Mouse (Mus musculus): ENCODE data around the gene Atp2b1. TPM values are rescaled to one million over a fixed set of nuclear protein-coding genes. Genes with fewer than 3 reads are reported as not detected.

The Atp2b1 gene
- polyA plus RNA-seq, 1 experiment from 2014 or later = 330 TPM

- no peak overlapping the region for H3K9ac ChIP-seq (ENCODE audit: low read depth, low read length)
- H3K27me3 ChIP-seq (replicated peaks; ENCODE audit: control insufficient read depth, insufficient read depth, low read length) = no peaks in the 10 kb centered on the region
- H3K9me3 ChIP-seq (ENCODE audit: control insufficient read depth, low read length) = no peaks in the 10 kb centered on the region
- no peak overlapping the region for H3K27ac ChIP-seq (ENCODE audit: low read depth, low read length)
- no peak for ATAC-seq
- 93% methylated on average over 5 of the region's 5 CpGs for WGBS
- no peaks in the 10 kb centered on the region for H3K4me1 ChIP-seq (ENCODE audit: control insufficient read depth, insufficient read depth, low read depth, low read length)
- no peak overlapping the region for H3K4me2 ChIP-seq (ENCODE audit: low read length)
- H3K36me3 ChIP-seq (ENCODE audit: control insufficient read depth, insufficient read depth, low read length) = no peaks in the 10 kb centered on the region
- H3K4me3 ChIP-seq (ENCODE audit: low read length) = no peak overlapping the region
These were observed 31.6 kb upstream of the Atp2b1 start for GRCm38 (mm10) chr10:98882587-98882986.

- Histone ChIP-seq H3K27ac (ENCODE audit: low read depth, low read length) (no peak overlapping the region), H3K4me2 (ENCODE audit: low read length) (no peak overlapping the region), H3K36me3 (ENCODE audit: control insufficient read depth, insufficient read depth, low read length) (no peaks in the 10 kb centered on the region), H3K9ac (ENCODE audit: low read depth, low read length) (no peak overlapping the region), H3K4me1 (ENCODE audit: control insufficient read depth, insufficient read depth, low read depth, low read length) (no peaks in the 10 kb centered on the region), H3K27me3 (replicated peaks; ENCODE audit: control insufficient read depth, insufficient read depth, low read length) (no peaks in the 10 kb centered on the region), H3K4me3 (ENCODE audit: low read length) (no peak overlapping the region), H3K9me3 (ENCODE audit: control insufficient read depth, low read length) (peaks cover under 1% of the 10 kb centered on the region; the same call in 1 of the 2 replicates)
- ATAC-seq = no peak
- 88% methylated on average over 2 of the region's 2 CpGs for WGBS
These were observed 29.8 kb upstream of the Atp2b1 start for GRCm38 (mm10) chr10:98884445-98884844.

- Histone ChIP-seq H3K4me1 (ENCODE audit: control insufficient read depth, insufficient read depth, low read depth, low read length) (no peaks in the 10 kb centered on the region), H3K27ac (ENCODE audit: low read depth, low read length) (no peak overlapping the region), H3K4me3 (ENCODE audit: low read length) (no peak overlapping the region), H3K9me3 (ENCODE audit: control insufficient read depth, low read length) (peaks cover 6% of the 10 kb centered on the region), H3K36me3 (ENCODE audit: control insufficient read depth, insufficient read depth, low read length) (no peaks in the 10 kb centered on the region), H3K4me2 (ENCODE audit: low read length) (no peak overlapping the region), H3K9ac (ENCODE audit: low read depth, low read length) (no peak overlapping the region), H3K27me3 (replicated peaks; ENCODE audit: control insufficient read depth, insufficient read depth, low read length) (no peaks in the 10 kb centered on the region)
- no peak for ATAC-seq
- WGBS = 92% methylated on average over 3 of the region's 3 CpGs
These were observed 27.4 kb upstream of the Atp2b1 start for GRCm38 (mm10) chr10:98886770-98887271.

- peaks cover 6% of the 10 kb centered on the region for H3K9me3 ChIP-seq (ENCODE audit: control insufficient read depth, low read length)
- ATAC-seq = no peak
- no peak overlapping the region for H3K9ac ChIP-seq (ENCODE audit: low read depth, low read length)
- H3K36me3 ChIP-seq (ENCODE audit: control insufficient read depth, insufficient read depth, low read length) = no peaks in the 10 kb centered on the region
- H3K4me3 ChIP-seq (ENCODE audit: low read length) = no peak overlapping the region
- no peak overlapping the region for H3K4me2 ChIP-seq (ENCODE audit: low read length)
- H3K4me1 ChIP-seq (ENCODE audit: control insufficient read depth, insufficient read depth, low read depth, low read length) = no peaks in the 10 kb centered on the region
- 88% methylated on average over 4 of the region's 4 CpGs for WGBS
- no peaks in the 10 kb centered on the region for H3K27me3 ChIP-seq (replicated peaks; ENCODE audit: control insufficient read depth, insufficient read depth, low read length)
- no peak overlapping the region for H3K27ac ChIP-seq (ENCODE audit: low read depth, low read length)
These were observed 22.8 kb upstream of the Atp2b1 start for GRCm38 (mm10) chr10:98891361-98891760.

- 93% methylated on average over 8 of the region's 8 CpGs for WGBS
- Histone ChIP-seq H3K27me3 (replicated peaks; ENCODE audit: control insufficient read depth, insufficient read depth, low read length) (no peaks in the 10 kb centered on the region), H3K4me1 (ENCODE audit: control insufficient read depth, insufficient read depth, low read depth, low read length) (no peaks in the 10 kb centered on the region), H3K4me3 (ENCODE audit: low read length) (no peak overlapping the region), H3K4me2 (ENCODE audit: low read length) (no peak overlapping the region), H3K9ac (ENCODE audit: low read depth, low read length) (no peak overlapping the region), H3K27ac (ENCODE audit: low read depth, low read length) (no peak overlapping the region), H3K36me3 (ENCODE audit: control insufficient read depth, insufficient read depth, low read length) (no peaks in the 10 kb centered on the region), H3K9me3 (ENCODE audit: control insufficient read depth, low read length) (no peaks in the 10 kb centered on the region)
- no peak for ATAC-seq
These were observed 16.7 kb upstream of the Atp2b1 start for GRCm38 (mm10) chr10:98897507-98897906.

- Histone ChIP-seq H3K9me3 (ENCODE audit: control insufficient read depth, low read length) (no peaks in the 10 kb centered on the region), H3K27ac (ENCODE audit: low read depth, low read length) (no peak overlapping the region), H3K4me2 (ENCODE audit: low read length) (no peak overlapping the region), H3K27me3 (replicated peaks; ENCODE audit: control insufficient read depth, insufficient read depth, low read length) (no peaks in the 10 kb centered on the region), H3K36me3 (ENCODE audit: control insufficient read depth, insufficient read depth, low read length) (no peaks in the 10 kb centered on the region), H3K4me1 (ENCODE audit: control insufficient read depth, insufficient read depth, low read depth, low read length) (no peaks in the 10 kb centered on the region), H3K4me3 (ENCODE audit: low read length) (no peak overlapping the region), H3K9ac (ENCODE audit: low read depth, low read length) (no peak overlapping the region)
- 81% methylated on average over 4 of the region's 4 CpGs for whole genome bisulfite sequencing
- no peak for ATAC-seq
These were observed 16.1 kb upstream of the Atp2b1 start for GRCm38 (mm10) chr10:98897913-98898748.

- no peak overlapping the region for H3K4me3 ChIP-seq (ENCODE audit: low read length)
- no peak overlapping the region for H3K27ac ChIP-seq (ENCODE audit: low read depth, low read length)
- no peaks in the 10 kb centered on the region for H3K4me1 ChIP-seq (ENCODE audit: control insufficient read depth, insufficient read depth, low read depth, low read length)
- no peak overlapping the region for H3K4me2 ChIP-seq (ENCODE audit: low read length)
- H3K27me3 ChIP-seq (replicated peaks; ENCODE audit: control insufficient read depth, insufficient read depth, low read length) = no peaks in the 10 kb centered on the region
- 86% methylated on average over 5 of the region's 5 CpGs for WGBS
- H3K9me3 ChIP-seq (ENCODE audit: control insufficient read depth, low read length) = no peaks in the 10 kb centered on the region
- H3K9ac ChIP-seq (ENCODE audit: low read depth, low read length) = no peak overlapping the region
- ATAC-seq = no peak
- no peaks in the 10 kb centered on the region for H3K36me3 ChIP-seq (ENCODE audit: control insufficient read depth, insufficient read depth, low read length)
These were observed 12.7 kb upstream of the Atp2b1 start for GRCm38 (mm10) chr10:98901533-98901932.

GRCm38 (mm10) chr10:98905987-98906386 is 8.2 kb upstream of the Atp2b1 start:
- H3K36me3 ChIP-seq (ENCODE audit: control insufficient read depth, insufficient read depth, low read length) = no peaks in the 10 kb centered on the region
- no peaks in the 10 kb centered on the region for H3K9me3 ChIP-seq (ENCODE audit: control insufficient read depth, low read length)
- ATAC-seq = no peak
- no peaks in the 10 kb centered on the region for H3K4me1 ChIP-seq (ENCODE audit: control insufficient read depth, insufficient read depth, low read depth, low read length)
- H3K9ac ChIP-seq (ENCODE audit: low read depth, low read length) = no peak overlapping the region
- H3K27me3 ChIP-seq (replicated peaks; ENCODE audit: control insufficient read depth, insufficient read depth, low read length) = no peaks in the 10 kb centered on the region
- H3K4me2 ChIP-seq (ENCODE audit: low read length) = no peak overlapping the region
- 94% methylated on average over 4 of the region's 4 CpGs for WGBS
- no peak overlapping the region for H3K4me3 ChIP-seq (ENCODE audit: low read length)
- H3K27ac ChIP-seq (ENCODE audit: low read depth, low read length) = no peak overlapping the region

GRCm38 (mm10) chr10:98906941-98907549 is 7.2 kb upstream of the Atp2b1 start:
- no peak overlapping the region for H3K4me3 ChIP-seq (ENCODE audit: low read length)
- 80% methylated on average over 5 of the region's 5 CpGs for WGBS
- H3K9me3 ChIP-seq (ENCODE audit: control insufficient read depth, low read length) = no peaks in the 10 kb centered on the region
- no peak overlapping the region for H3K27ac ChIP-seq (ENCODE audit: low read depth, low read length)
- no peaks in the 10 kb centered on the region for H3K27me3 ChIP-seq (replicated peaks; ENCODE audit: control insufficient read depth, insufficient read depth, low read length)
- H3K4me1 ChIP-seq (ENCODE audit: control insufficient read depth, insufficient read depth, low read depth, low read length) = no peaks in the 10 kb centered on the region
- H3K4me2 ChIP-seq (ENCODE audit: low read length) = no peak overlapping the region
- no peak for ATAC-seq
- H3K9ac ChIP-seq (ENCODE audit: low read depth, low read length) = no peak overlapping the region
- H3K36me3 ChIP-seq (ENCODE audit: control insufficient read depth, insufficient read depth, low read length) = no peaks in the 10 kb centered on the region
